Mouse (Mus musculus): ENCODE results near the gene Gm527.

GRCm38 (mm10) chr12:64902506-64902905, 15.2 kb upstream of the Gm527 start:
- TF ChIP-seq CTCF (IDR thresholded peaks at IDR 0.05; ENCODE audit: extremely low read depth, insufficient read length, insufficient replicate concordance, low read depth, low read length) (no peak), POLR2A (IDR thresholded peaks at IDR 0.05; ENCODE audit: low read depth, low read length) (no peak)
